Mouse (Mus musculus) forebrain, embryonic 16.5 days (tissue): ENCODE data around the gene Ablim1. TPM values are rescaled to one million over a fixed set of nuclear protein-coding genes. Genes with fewer than 3 reads are reported as not detected.

ENCODE experiments used
- ATAC-seq: fragments of 200-750 bp; cut with Nextera tagmentation; 2 replicates; pipeline ENCODE4 v1.8.0; 2017; ENCODE audit warnings: mild to moderate bottlenecking, moderate library complexity
- H3K27ac ChIP-seq: fragments of 300-500 bp; sonication (generic); 2 replicates; pipeline ENCODE4 v1.5.1; 2014; ENCODE audit warnings: low read length, control low read depth
- H3K27me3 ChIP-seq: fragments of 300-500 bp; sonication (generic); replicated peaks from 2 replicates; pipeline ENCODE4 v1.6.1; 2014; ENCODE audit warnings: low read length; ENCODE audit not compliant: control insufficient read depth, insufficient read depth
- H3K36me3 ChIP-seq: fragments of 300-500 bp; sonication (generic); 2 replicates; pipeline ENCODE4 v1.6.1; 2014; ENCODE audit not compliant: control insufficient read depth, insufficient read depth
- H3K4me1 ChIP-seq: fragments of 300-500 bp; sonication (generic); replicated peaks from 2 replicates; pipeline ENCODE4 v1.6.1; 2014; ENCODE audit warnings: low read length; ENCODE audit not compliant: control insufficient read depth, insufficient read depth
- H3K4me2 ChIP-seq: fragments of 300-500 bp; sonication (generic); 2 replicates; pipeline ENCODE4 v1.6.1; 2014; ENCODE audit warnings: mild to moderate bottlenecking, low read length, control low read depth
- H3K4me3 ChIP-seq: fragments of 300-500 bp; sonication (generic); replicated peaks from 2 replicates; pipeline ENCODE4 v1.5.1; 2014; ENCODE audit warnings: mild to moderate bottlenecking, low read length, control low read depth
- H3K9ac ChIP-seq: fragments of 300-500 bp; sonication (generic); replicated peaks from 2 replicates; pipeline ENCODE4 v1.6.1; 2014; ENCODE audit warnings: low read depth, low read length, control low read depth
- H3K9me3 ChIP-seq: fragments of 300-500 bp; sonication (generic); 2 replicates; pipeline ENCODE4 v1.6.1; 2016; ENCODE audit warnings: low read length; ENCODE audit not compliant: control insufficient read depth
- WGBS: fragments of 180-500 bp; shearing (Covaris S2); extraction: QIAGEN DNeasy Blood & Tissue Kit; methylation state at CpG from one replicate; pipeline ENCODE4 v1.1.7; 2014; 5-methylcytosine and 5-hydroxymethylcytosine counted together
- polyA plus RNA-seq: library from polyadenylated mRNA; unstranded; fragments of >200 nt; fragmentation: Nextera tagmentation; extraction: Ambion mirVana; gene quantifications from 2 replicates; pipeline ENCODE4 v1.2.1, GENCODE M21; 2015

Ablim1 gene
- polyA plus RNA-seq, 1 experiment from 2014 or later = 47.1 TPM

- Histone ChIP-seq H3K9ac (no peak overlapping the region), H3K27me3 (no peaks in the 10 kb centered on the region), H3K9me3 (no peaks in the 10 kb centered on the region), H3K4me2 (no peak overlapping the region), H3K27ac (peak overlapping the region; percentile 72), H3K4me3 (no peak overlapping the region), H3K4me1 (peaks cover 4% of the 10 kb centered on the region; the same call in 1 of the 2 replicates), H3K36me3 (no peaks in the 10 kb centered on the region)
- 63% methylated on average over 15 of the region's 15 CpGs for WGBS
- peak; percentile 86 for ATAC-seq
These were observed 103.1 kb downstream of the Ablim1 start for GRCm38 (mm10) chr19:57211444-57212111.

GRCm38 (mm10) chr19:57210924-57211323 is 103.8 kb downstream of the Ablim1 start:
- no peak overlapping the region for H3K4me2 ChIP-seq
- peak overlapping the region; percentile 9; the same call in 1 of the 2 replicates for H3K27ac ChIP-seq
- no peaks in the 10 kb centered on the region for H3K27me3 ChIP-seq
- ATAC-seq = no peak
- no peaks in the 10 kb centered on the region for H3K9me3 ChIP-seq
- H3K4me3 ChIP-seq = no peak overlapping the region
- 95% methylated on average over 2 of the region's 2 CpGs for WGBS
- no peaks in the 10 kb centered on the region for H3K36me3 ChIP-seq
- no peak overlapping the region for H3K9ac ChIP-seq
- H3K4me1 ChIP-seq = peaks cover 4% of the 10 kb centered on the region; the same call in 1 of the 2 replicates

GRCm38 (mm10) chr19:57204101-57204500 is 110.6 kb downstream of the Ablim1 start:
- H3K4me1 ChIP-seq = peaks cover 2% of the 10 kb centered on the region
- ATAC-seq = no peak
- 84% methylated on average over 7 of the region's 7 CpGs for WGBS
- no peak overlapping the region for H3K9ac ChIP-seq
- H3K4me2 ChIP-seq = no peak overlapping the region
- H3K36me3 ChIP-seq = no peaks in the 10 kb centered on the region
- no peak overlapping the region for H3K4me3 ChIP-seq
- no peak overlapping the region for H3K27ac ChIP-seq
- no peaks in the 10 kb centered on the region for H3K9me3 ChIP-seq
- no peaks in the 10 kb centered on the region for H3K27me3 ChIP-seq

GRCm38 (mm10) chr19:57202554-57202953 is 112.2 kb downstream of the Ablim1 start:
- Histone ChIP-seq H3K9me3 (no peaks in the 10 kb centered on the region), H3K4me1 (peaks cover 18% of the 10 kb centered on the region), H3K9ac (no peak overlapping the region), H3K4me3 (no peak overlapping the region), H3K4me2 (no peak overlapping the region), H3K27me3 (no peaks in the 10 kb centered on the region), H3K27ac (no peak overlapping the region), H3K36me3 (no peaks in the 10 kb centered on the region)
- no peak for ATAC-seq
- 73% methylated on average over 1 of the region's 1 CpGs for WGBS

- Histone ChIP-seq H3K36me3 (no peaks in the 10 kb centered on the region), H3K27ac (no peak overlapping the region), H3K27me3 (peaks cover 2% of the 10 kb centered on the region; the same call in 1 of the 2 replicates), H3K9me3 (no peaks in the 10 kb centered on the region), H3K4me3 (no peak overlapping the region), H3K4me2 (no peak overlapping the region), H3K9ac (no peak overlapping the region), H3K4me1 (peaks cover 26% of the 10 kb centered on the region)
- ATAC-seq = no peak
- WGBS = 89% methylated on average over 8 of the region's 8 CpGs
These were observed 113.6 kb downstream of the Ablim1 start for GRCm38 (mm10) chr19:57201090-57201483.

- Histone ChIP-seq H3K27me3 (peaks cover 4% of the 10 kb centered on the region; the same call in 1 of the 2 replicates), H3K4me3 (no peak overlapping the region), H3K4me1 (peaks cover 26% of the 10 kb centered on the region), H3K27ac (no peak overlapping the region), H3K9ac (no peak overlapping the region), H3K9me3 (no peaks in the 10 kb centered on the region), H3K4me2 (no peak overlapping the region), H3K36me3 (no peaks in the 10 kb centered on the region)
- no peak for ATAC-seq
- WGBS = 76% methylated on average over 12 of the region's 12 CpGs
These were observed 114.1 kb downstream of the Ablim1 start for GRCm38 (mm10) chr19:57200477-57201089.

- ATAC-seq = no peak
- 54% methylated on average over 6 of the region's 6 CpGs for WGBS
- Histone ChIP-seq H3K27ac (no peak overlapping the region), H3K4me3 (no peak overlapping the region), H3K36me3 (no peaks in the 10 kb centered on the region), H3K9ac (no peak overlapping the region), H3K9me3 (no peaks in the 10 kb centered on the region), H3K4me1 (peaks cover 30% of the 10 kb centered on the region), H3K27me3 (peaks cover 4% of the 10 kb centered on the region; the same call in 1 of the 2 replicates), H3K4me2 (no peak overlapping the region)
These were observed 115.4 kb downstream of the Ablim1 start for GRCm38 (mm10) chr19:57199361-57199760.

GRCm38 (mm10) chr19:57198531-57198930 is 116.2 kb downstream of the Ablim1 start:
- WGBS = 58% methylated on average over 12 of the region's 12 CpGs
- Histone ChIP-seq H3K4me1 (peaks cover 30% of the 10 kb centered on the region), H3K4me3 (no peak overlapping the region), H3K36me3 (no peaks in the 10 kb centered on the region), H3K27me3 (peaks cover 4% of the 10 kb centered on the region; the same call in 1 of the 2 replicates), H3K4me2 (no peak overlapping the region), H3K27ac (no peak overlapping the region), H3K9ac (no peak overlapping the region), H3K9me3 (no peaks in the 10 kb centered on the region)
- ATAC-seq = peak; percentile 9; the same call in 1 of the 2 replicates

- Histone ChIP-seq H3K9me3 (no peaks in the 10 kb centered on the region), H3K4me2 (peak overlapping the region; percentile 61), H3K27ac (no peak overlapping the region), H3K36me3 (no peaks in the 10 kb centered on the region), H3K4me1 (peaks cover 30% of the 10 kb centered on the region), H3K27me3 (peaks cover 4% of the 10 kb centered on the region; the same call in 1 of the 2 replicates), H3K4me3 (no peak overlapping the region), H3K9ac (no peak overlapping the region)
- 44% methylated on average over 5 of the region's 5 CpGs for WGBS
- ATAC-seq = peak; percentile 31
These were observed 116.7 kb downstream of the Ablim1 start for GRCm38 (mm10) chr19:57198029-57198428.
